Mouse (Mus musculus) bone marrow, adult 2 months (tissue): ENCODE measurements around the gene Cd180. TPM values are rescaled to one million over a fixed set of nuclear protein-coding genes. Genes with fewer than 3 reads are reported as not detected.

Experiments used
- H3K27ac ChIP-seq: fragments of 200-500 bp; 2 replicates; pipeline ENCODE4 v1.5.1; 2012; ENCODE audit warnings: low read depth, mild to moderate bottlenecking, control low read depth, inconsistent platforms, low read length; ENCODE audit not compliant: control insufficient read depth, poor library complexity, insufficient read depth
- H3K4me1 ChIP-seq: fragments of 200-500 bp; 2 replicates; pipeline ENCODE4 v1.6.1; 2011; ENCODE audit warnings: low read length; ENCODE audit not compliant: control insufficient read depth, insufficient read depth
- H3K4me3 ChIP-seq: fragments of 200-500 bp; replicated peaks from 2 replicates; pipeline ENCODE3; 2011; ENCODE audit warnings: mild to moderate bottlenecking, low read depth, low read length, control low read depth; ENCODE audit not compliant: control insufficient read depth
- CTCF ChIP-seq: fragments of 200-500 bp; IDR thresholded peaks from 2 replicates; pipeline ENCODE4 v1.5.1; 2011; ENCODE audit warnings: low read length, control low read depth; ENCODE audit not compliant: control insufficient read depth, insufficient read depth
- POLR2A ChIP-seq: fragments of 200-500 bp; IDR thresholded peaks from 2 replicates; pipeline ENCODE4 v1.6.1; 2011; ENCODE audit warnings: low read depth, mild to moderate bottlenecking, control low read depth, low read length, borderline replicate concordance; ENCODE audit not compliant: control insufficient read depth
- WGBS: fragments of 180-500 bp; shearing (Covaris S2); methylation state at CpG from one replicate; pipeline ENCODE4 v1.1.7; 2018; 5-methylcytosine and 5-hydroxymethylcytosine counted together
- polyA plus RNA-seq: library from polyadenylated mRNA; stranded (reverse); fragments of >200 nt; gene quantifications from 2 replicates; pipeline ENCODE4 v1.2.4, GENCODE M21; 2011; ENCODE audit warnings: low replicate concordance; ENCODE audit not compliant: missing spikeins, insufficient read depth, insufficient read length

Cd180 gene
- polyA plus RNA-seq: 5.5 and 9.8 TPM in 2 replicates

- Histone ChIP-seq H3K4me1 (peaks cover 7% of the 10 kb centered on the region), H3K4me3 (peak within 1 kb of the TSS; percentile 70), H3K27ac (peak within 1 kb of the TSS; percentile 92)
- TF ChIP-seq CTCF (no peak), POLR2A (no peak)
- WGBS: 3% methylated on average over 8 of the region's 8 CpGs
Observed at GRCm38 (mm10) chr13:102693341-102693801, at the start of gene Cd180. Cd180 (plus strand) TSS chr13:102693558.

- TF ChIP-seq POLR2A (no peak), CTCF (no peak)
- WGBS: 68% methylated on average over 8 of the region's 8 CpGs
- Histone ChIP-seq H3K27ac (no peak overlapping the region), H3K4me3 (no peak overlapping the region), H3K4me1 (no peaks in the 10 kb centered on the region; the same call in 1 of the 2 replicates)
Observed at GRCm38 (mm10) chr13:102644344-102644743, 49.0 kb upstream of the Cd180 start.

- TF ChIP-seq POLR2A: no peak
- peak; percentile 38 for TF ChIP-seq CTCF
- no peak overlapping the region for H3K4me3 ChIP-seq
- no peaks in the 10 kb centered on the region; the same call in 1 of the 2 replicates for H3K4me1 ChIP-seq
- no peak overlapping the region for H3K27ac ChIP-seq
- 21% methylated on average over 17 of the region's 17 CpGs for WGBS
Observed at GRCm38 (mm10) chr13:102644789-102645551, 48.4 kb upstream of the Cd180 start.

GRCm38 (mm10) chr13:102646271-102646771 lies 47.0 kb upstream of the Cd180 start:
- Histone ChIP-seq H3K4me3 (no peak overlapping the region), H3K4me1 (no peaks in the 10 kb centered on the region; the same call in 1 of the 2 replicates), H3K27ac (no peak overlapping the region)
- TF ChIP-seq CTCF: no peak
- no peak for TF ChIP-seq POLR2A
- WGBS: 55% methylated on average over 10 of the region's 10 CpGs

- no peaks in the 10 kb centered on the region; the same call in 1 of the 2 replicates for H3K4me1 ChIP-seq
- no peak for TF ChIP-seq POLR2A
- TF ChIP-seq CTCF: no peak
- no peak overlapping the region for H3K4me3 ChIP-seq
- H3K27ac ChIP-seq: no peak overlapping the region
- 66% methylated on average over 4 of the region's 4 CpGs for WGBS
Observed at GRCm38 (mm10) chr13:102647511-102647910, 45.8 kb upstream of the Cd180 start.

GRCm38 (mm10) chr13:102652303-102652889 lies 41.0 kb upstream of the Cd180 start:
- H3K27ac ChIP-seq: no peak overlapping the region
- TF ChIP-seq CTCF: no peak
- no peak for TF ChIP-seq POLR2A
- 53% methylated on average over 6 of the region's 6 CpGs for WGBS
- H3K4me1 ChIP-seq: no peaks in the 10 kb centered on the region; the same call in 1 of the 2 replicates
- no peak overlapping the region for H3K4me3 ChIP-seq

GRCm38 (mm10) chr13:102655071-102655570 lies 38.2 kb upstream of the Cd180 start:
- TF ChIP-seq CTCF (no peak), POLR2A (no peak)
- 66% methylated on average over 2 of the region's 2 CpGs for WGBS
- no peak overlapping the region for H3K4me3 ChIP-seq
- H3K27ac ChIP-seq: no peak overlapping the region
- no peaks in the 10 kb centered on the region for H3K4me1 ChIP-seq

- WGBS: 59% methylated on average over 11 of the region's 11 CpGs
- TF ChIP-seq CTCF (no peak), POLR2A (no peak)
- H3K4me3 ChIP-seq: no peak overlapping the region
- no peak overlapping the region for H3K27ac ChIP-seq
- H3K4me1 ChIP-seq: no peaks in the 10 kb centered on the region
Observed at GRCm38 (mm10) chr13:102656153-102656690, 37.1 kb upstream of the Cd180 start.

GRCm38 (mm10) chr13:102658223-102658839 lies 35.0 kb upstream of the Cd180 start:
- peak overlapping the region; percentile 39; the same call in 1 of the 2 replicates for H3K27ac ChIP-seq
- TF ChIP-seq POLR2A (no peak), CTCF (no peak)
- WGBS: 30% methylated on average over 6 of the region's 6 CpGs
- no peaks in the 10 kb centered on the region for H3K4me1 ChIP-seq
- no peak overlapping the region for H3K4me3 ChIP-seq
